Mouse (Mus musculus): ENCODE data around the gene Mical3.

The Mical3 gene

DNA sequence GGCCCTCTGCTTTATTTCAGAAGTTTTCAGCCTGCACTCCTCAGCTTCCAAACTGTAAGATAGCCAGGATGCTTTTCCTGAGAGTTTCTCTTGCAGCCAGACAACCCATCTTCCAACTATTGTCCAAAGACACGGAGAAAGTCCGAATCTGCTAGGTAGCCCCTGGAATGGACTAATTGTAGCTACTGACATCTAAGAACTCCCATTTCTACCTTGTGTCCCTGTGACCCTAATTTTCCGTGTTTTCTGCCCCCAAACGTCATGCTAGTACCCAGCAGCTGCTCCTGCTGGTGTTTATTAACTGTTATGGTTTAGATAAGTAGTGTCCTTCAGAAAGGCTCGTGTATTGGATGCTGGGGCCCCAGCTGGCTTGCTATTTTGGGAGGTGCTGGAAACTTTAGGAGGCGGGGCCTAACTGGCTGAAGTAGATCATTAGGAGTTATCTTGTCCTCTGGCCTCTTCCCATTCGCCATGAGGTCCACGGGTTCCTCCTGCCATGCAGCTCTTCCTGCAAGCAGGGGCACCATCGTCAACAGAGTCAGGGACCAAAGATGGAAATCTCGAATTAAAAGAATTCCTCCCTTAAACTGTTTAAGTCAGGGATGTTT, 19.2 kb downstream of the Mical3 start:
- no peak for DNase-seq (ENCODE audit: low read depth in 2 of 2, low spot score in 2 of 2)

DNA sequence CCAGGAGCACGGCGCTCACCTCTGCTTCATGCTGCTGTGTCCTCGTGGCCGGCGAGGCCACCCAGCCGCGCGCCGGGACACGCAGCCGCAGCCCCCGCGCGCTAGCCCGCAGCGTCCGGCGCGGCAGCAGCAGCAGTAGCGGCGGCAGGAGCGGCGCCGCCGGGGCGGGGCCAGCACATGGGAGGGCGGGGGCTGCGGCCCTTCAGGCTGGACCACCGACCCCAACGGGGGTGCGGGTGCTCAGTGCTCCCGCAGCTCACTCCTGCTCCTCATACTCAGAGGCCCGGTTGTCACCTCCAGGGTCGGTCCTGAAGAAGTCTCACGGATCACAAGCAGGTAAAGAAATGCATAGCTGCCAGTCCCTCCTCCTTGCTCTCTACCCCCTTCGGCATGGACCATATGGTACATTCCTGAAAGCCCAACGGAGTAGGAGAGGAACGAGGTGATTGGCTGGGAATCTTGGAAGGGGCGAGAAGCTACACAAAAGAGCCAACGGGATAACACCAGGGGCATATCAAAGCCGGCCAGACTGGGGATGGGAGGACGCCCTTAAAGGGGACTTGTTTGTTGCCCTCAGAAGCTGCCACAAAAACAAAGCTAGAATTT, 20.7 kb downstream of the Mical3 start:
- peak; percentile 71 to 75 for DNase-seq (ENCODE audit: low read depth in 2 of 2, low spot score in 2 of 2)

DNA sequence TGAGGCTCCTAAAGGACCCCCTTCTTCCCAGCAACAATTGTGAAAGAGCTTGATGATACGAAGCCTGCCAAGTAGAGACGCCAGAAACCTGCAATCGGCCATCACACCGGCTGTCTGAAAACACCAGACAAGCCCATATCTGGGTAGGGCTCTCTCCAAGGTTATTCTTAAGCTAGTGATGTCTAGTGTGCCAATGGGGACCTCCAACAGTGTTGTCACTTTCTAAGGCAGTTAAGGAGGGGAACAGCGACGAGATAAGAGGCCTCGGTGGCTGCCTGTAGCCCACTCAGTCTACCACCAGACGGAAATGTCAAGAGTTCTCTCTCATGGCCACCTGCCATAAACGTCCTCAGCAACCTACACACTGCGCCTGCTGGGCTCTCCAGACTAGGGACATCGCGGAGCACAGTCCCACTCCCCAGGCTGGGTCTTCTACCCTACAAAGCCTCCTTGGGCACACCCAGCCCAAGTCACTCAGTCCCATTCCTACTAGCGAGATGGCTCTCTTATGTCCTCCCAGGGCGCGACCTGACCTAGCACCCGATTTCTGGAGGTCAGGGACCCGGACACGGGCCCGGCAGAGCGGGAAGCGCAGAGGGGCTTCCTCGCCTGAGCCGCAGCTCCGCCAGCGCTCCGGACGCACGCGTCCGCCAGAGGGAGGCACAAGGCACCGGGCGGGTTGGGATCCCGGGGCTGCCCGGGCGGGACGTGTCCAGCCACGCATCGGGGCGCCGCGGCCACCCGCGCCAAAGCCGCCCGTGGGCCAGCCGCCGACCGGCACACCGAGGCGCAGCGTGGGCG, 21.4 kb downstream of the Mical3 start:
- peak; percentile 12 to 15 for DNase-seq (ENCODE audit: low read depth in 2 of 2, low spot score in 2 of 2)

DNA sequence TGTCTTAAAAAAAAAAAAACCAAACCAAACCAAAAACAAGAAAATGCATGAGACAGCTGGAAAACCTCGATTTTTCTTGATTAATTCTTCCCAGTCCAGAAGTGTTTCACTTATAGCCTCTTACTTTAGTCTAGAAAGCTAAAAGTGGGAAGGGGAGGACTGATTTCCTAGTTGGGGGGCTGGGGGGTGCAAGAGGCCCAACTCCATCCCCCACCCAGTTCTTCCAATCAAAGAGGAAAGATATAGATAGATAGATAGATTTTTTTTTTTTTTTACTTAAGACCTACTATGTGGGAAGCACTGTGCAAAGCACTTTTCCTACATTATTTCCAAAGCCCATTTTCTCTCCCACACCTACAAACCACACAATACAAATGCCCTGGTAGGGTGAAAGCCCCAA, 22.7 kb downstream of the Mical3 start:
- no peak for DNase-seq (ENCODE audit: low read depth in 2 of 2, low spot score in 2 of 2)

DNA sequence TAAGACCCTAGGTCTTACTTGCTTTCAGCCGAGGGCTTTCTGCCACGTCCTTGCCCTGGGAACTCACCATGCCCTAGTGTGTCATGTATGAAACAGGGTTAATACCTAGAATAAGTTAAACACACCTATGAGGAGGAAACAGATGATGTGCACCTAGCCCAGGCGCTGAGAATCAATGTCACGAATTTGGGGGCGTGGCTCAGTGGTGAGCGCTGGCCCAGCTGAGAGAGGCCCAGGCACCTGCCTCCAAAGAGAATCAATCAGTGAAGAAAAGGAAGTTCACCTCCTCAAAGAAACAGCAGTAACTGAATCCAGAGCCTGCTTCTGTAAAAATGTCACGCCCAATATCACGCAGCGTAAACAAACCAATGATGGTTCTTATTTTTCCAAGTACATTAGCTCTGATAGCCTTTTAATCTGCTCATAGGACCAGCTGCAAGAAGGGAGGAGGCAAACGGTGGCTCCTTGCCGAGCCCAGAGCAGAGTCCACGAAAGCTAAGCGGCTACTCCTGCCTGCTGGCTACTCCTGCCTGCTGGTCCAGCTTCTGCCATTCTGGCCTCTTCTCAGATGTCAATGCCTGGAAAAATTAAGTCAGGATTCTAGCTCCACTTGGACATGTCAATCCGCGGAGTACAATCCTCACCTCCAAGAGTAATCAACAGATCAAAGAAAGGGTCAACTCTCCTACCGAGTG, 23.9 kb downstream of the Mical3 start:
- DNase-seq (ENCODE audit: low read depth in 2 of 2, low spot score in 2 of 2), result no peak

DNA sequence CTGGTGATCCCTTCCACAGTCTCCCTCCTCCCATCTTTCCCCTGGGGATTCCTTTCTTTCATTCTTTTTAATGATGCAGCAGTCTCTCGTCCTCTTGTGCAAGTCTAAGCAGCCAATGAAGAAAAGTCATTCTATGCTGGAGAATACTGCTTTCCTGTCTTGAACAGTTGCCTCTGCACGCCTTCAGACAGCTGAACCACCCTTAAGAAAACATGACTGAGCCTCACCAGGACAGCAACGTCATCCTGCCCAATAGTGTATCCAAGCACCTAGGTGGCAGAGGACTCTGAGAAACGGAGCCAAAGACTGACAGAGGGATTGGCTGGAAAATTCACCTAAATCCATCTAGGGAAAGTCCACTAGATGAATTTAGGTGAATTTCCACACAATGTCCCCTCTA, 25.1 kb downstream of the Mical3 start:
- DNase-seq (ENCODE audit: low read depth in 2 of 2, low spot score in 2 of 2), result no peak

DNA sequence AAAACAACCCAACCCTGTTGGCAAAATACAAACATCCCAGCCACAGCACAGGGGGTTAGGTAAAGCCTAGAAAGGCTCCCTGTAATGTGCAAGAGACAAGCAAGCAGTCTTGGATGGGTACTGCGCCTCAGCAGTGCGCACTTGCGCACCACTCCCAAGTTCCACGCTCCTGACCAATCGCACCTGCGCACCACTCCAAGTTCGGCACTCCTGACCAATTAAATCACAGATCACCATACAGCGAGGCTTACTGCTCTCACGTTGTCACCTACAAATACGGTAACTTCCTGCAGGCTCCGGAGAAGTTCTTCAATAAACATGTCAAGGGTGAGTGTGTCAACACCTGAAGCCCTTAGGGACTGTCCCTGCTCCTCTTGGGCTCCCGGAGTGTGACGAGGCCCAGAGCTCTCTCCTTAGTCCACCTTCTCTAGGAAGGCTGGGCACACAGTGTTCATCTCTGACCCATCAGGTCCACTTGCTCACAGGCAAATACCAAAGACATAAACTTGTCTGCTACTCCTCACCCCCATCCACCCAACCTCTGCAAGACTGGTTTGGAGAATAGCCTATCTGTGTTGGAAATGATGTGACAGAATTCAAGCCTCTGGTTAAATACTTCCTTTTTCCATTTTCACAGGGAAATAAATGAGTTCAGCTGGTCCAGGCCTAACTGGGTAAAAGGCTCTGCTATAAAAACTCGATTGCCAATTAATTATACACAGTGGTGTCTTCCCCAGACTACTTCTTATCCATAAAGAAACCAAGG, 27.2 kb downstream of the Mical3 start:
- DNase-seq (ENCODE audit: low read depth in 2 of 2, low spot score in 2 of 2), result no peak

DNA sequence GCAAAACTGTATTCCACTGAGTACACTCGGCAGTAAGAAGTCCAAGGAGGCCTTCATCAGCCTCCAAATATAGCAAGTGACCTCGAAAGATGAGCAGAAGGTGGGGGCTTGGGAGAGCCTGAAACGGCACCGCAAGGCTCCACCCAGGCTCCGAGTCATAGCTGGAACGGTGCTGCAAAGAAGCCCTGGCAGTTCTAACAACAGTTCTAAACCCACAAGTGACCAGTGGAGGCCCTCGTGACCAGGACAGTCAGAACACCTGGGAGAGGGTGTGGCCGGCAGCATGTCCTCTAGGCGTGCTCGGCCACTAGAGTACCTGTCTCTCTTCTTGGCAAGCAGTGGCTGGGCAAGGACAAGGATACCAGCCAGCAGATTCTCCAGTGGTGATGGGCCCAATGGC, 27.9 kb downstream of the Mical3 start:
- DNase-seq (ENCODE audit: low read depth in 2 of 2, low spot score in 2 of 2), result no peak

DNA sequence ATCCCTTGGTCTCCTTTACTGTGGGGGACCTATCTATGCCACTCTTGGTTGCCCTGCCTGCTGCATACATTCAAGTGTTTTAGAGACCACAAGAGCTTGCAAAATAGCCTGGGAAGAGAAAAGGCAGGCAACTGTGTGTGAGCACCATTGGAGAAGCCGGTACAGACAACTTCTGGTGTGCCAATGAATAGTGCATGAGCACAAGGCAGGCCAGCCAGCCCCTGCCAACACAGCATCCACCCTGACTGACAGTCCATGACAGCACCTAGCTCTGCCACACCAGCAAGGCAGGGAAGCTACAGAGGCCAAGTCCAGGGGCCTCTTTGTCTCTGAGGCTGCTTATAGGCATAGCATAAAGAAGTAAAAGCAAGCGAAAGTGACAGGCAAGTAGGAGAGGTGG, 28.7 kb downstream of the Mical3 start:
- DNase-seq (ENCODE audit: low read depth in 2 of 2, low spot score in 2 of 2), result no peak

DNA sequence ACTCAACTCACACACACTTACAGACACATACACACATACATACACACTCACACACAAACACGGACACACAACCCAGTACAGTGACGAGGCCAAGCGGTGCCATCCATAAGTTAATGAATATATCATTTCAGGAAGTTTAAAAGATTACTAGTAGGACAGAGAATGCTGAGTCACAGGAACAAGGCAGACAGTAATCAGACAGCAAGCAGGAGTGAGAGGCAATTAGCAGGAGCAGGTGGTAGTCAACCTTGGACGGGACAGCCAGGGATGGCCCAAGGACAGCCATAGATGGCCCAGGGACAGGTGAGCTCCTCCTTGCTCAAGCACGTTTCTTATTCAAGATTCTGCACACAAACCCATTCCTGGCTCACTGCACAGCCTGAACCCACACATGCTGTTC, 29.6 kb downstream of the Mical3 start:
- DNase-seq (ENCODE audit: low read depth in 2 of 2, low spot score in 2 of 2), result no peak

DNA sequence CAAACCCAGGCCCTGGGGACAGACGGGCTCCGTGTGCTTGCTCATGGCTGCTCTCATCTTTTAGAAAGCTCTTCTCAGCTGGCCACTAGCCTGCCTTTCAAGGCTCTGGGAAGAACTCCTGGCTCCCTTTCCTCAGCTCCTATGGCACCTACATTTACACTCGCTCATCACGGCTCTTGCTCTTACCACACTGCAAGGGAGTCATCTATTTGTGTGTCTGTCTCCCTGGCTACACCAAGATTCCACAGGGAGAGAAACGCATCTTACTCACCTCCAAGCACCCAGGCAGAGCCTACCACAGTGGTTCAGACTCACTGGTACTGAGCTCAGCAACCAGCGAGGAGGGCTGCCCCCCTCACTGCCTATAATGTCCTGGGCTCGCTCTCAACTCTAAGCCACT, 31.0 kb downstream of the Mical3 start:
- DNase-seq (ENCODE audit: low read depth in 2 of 2, low spot score in 2 of 2), result no peak

DNA sequence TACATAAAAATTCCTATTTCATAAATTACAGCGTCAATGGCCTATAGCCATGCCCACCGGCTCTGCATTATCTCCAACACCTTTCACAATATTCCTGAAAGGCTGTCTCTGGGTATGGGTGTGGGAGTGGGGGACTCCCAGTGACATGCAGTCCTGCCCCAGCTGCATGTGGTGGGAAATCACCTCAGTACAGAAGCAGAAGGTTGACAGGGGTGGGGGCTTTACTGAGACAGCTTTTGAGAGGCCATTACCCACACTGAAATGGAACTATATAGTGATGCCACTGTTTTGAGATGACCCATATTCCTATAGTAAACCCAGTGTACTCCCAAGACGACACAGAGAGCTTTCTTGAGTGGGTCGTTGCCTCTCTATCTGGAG, 31.6 kb downstream of the Mical3 start:
- DNase-seq (ENCODE audit: low read depth in 2 of 2, low spot score in 2 of 2), result no peak

DNA sequence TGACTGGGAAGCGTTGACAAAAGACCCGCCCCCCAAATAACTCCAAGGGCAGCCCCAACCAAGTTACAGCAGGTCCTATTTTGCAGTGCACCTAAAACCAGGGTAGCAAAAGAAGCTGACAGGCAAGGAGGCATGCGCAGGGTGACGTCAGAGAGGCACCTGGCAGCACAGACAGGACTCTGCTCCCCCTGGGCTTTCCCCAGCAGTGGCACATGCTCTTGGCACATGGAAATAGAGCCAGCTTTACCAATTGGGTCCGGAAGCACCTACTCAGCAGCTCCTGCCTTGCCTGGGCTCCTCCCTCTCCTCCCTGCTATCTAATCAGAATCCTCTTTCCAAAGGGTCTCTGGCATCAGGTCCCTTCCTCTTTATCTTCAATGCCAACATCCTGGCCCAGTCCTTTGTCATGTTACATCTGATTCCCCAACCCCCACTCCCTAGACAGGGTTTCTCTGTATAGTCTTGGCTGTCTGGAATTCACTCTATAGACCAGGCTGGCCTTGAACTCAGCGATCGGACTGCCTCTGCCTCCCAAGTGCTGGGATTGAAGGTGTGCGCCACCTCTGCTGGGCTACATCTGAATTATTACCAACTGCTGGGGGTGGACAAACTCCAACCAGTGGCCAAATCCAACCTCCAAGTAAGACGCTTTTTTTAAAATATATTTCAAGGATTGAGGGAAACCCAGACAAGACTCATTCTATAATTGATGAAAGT, 32.1 kb downstream of the Mical3 start:
- DNase-seq (ENCODE audit: low read depth in 2 of 2, low spot score in 2 of 2), result no peak

DNA sequence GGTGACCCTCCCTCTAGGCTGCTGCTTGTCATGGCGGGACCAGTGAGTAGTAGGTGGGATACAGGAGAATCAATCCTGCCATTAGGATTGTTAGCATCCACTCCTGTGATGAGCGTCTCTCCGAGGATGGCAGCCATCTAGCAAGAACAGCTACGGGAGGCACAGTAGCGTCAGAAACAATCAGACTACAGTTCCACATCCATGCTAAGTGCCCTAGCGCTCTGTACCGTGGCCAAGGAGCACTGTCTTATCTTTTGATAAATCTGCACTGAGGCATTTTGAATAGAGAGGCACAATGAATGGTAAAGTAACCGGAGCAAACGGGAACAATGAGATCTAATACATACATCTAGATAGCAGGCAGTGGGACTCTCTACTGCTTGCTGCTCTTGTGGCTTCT, 32.7 kb downstream of the Mical3 start:
- no peak for DNase-seq (ENCODE audit: low read depth in 2 of 2, low spot score in 2 of 2)

DNA sequence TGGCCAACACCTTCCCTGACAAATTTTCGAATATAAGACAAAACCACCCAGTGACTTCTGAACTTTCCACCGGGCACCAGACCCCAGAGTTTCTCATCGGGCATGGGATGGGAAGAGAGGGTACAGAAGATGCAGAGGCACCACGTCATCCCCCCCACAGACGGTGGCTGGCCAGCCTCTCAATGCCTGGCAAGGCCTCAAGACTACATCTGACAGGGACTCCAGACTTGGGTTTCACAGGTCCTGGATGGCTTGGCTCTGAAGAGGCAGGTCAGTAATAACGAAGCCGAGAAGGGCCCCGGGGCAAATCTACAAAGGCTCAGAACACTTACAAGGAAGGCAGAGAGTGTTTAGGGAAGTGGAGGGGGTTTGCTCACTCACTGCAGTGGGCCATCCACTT, 33.9 kb downstream of the Mical3 start:
- DNase-seq (ENCODE audit: low read depth in 2 of 2, low spot score in 2 of 2), result no peak

DNA sequence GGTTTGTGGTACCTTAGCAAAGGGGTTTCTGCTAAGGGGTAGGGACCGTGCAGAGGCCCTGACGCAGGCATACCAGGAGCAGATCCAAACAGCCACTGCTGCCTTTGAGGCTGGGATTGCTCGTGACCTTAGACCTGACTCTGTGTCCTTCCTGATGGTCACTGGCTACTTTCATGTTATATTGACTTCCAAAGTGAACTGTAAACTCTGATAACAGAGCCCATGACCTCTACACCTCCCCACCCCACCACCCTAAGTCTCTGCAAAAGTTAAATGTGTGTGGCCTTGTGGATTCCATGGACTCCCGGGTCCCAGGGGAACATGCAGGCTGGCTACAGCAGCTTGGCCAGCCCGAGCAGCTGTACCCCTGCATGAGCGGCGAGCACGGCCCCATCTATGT, 34.4 kb downstream of the Mical3 start:
- no peak for DNase-seq (ENCODE audit: low read depth in 2 of 2, low spot score in 2 of 2)

DNA sequence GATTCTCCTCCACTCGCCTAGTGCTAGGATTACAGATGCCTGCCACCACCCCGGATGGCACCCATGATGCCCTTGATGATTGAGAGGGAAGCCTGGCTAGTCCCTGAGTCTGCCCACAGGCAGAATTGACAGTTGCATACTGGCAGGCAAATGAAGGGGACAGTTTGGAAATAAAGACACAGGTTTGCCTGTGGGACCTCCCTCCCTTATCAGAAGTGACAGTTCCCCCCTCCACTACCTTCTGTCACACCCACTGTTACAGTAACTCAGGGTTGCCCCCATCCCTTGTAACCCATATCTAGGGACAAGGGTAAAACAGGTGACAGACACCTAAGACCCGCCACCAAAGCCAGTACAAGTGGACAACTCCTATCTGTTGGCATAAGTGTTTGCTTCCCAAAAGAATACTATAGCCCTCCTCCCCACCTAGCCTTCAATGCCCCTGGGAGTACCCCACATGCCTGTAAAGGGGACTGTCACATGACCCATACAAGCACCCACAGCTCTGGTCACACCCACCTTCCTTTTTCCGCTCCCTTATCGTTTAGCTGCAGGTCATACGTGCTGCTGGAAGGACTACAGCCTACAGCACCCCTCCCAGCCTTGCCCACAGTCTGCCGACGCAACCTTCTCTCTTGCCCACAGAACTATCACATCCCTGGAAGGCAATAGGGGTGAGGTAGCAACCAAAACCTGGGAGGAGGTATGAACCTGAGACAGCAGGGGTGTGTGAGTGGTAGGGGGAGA, 37.0 kb downstream of the Mical3 start:
- no peak for DNase-seq (ENCODE audit: low read depth in 2 of 2, low spot score in 2 of 2)

DNA sequence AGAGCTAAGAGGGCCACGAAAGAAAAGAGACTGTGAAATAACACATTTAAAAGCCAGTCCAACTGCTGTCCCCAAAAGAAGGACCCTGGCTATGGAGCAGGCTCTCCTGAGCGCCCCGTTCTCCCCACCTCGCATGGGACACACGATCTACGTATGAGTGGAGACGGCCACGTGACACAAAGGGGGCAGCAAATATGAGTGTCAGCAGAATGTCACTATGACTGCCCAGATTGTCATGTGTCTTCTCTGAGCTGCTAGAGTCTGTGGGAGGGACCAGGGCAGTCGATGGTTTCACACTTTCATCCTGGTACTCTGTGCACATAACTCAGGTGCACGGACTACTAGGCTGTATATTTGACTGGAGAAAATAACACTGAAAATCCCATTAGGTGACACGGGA, 40.0 kb downstream of the Mical3 start:
- DNase-seq (ENCODE audit: low read depth in 2 of 2, low spot score in 2 of 2), result no peak

DNA sequence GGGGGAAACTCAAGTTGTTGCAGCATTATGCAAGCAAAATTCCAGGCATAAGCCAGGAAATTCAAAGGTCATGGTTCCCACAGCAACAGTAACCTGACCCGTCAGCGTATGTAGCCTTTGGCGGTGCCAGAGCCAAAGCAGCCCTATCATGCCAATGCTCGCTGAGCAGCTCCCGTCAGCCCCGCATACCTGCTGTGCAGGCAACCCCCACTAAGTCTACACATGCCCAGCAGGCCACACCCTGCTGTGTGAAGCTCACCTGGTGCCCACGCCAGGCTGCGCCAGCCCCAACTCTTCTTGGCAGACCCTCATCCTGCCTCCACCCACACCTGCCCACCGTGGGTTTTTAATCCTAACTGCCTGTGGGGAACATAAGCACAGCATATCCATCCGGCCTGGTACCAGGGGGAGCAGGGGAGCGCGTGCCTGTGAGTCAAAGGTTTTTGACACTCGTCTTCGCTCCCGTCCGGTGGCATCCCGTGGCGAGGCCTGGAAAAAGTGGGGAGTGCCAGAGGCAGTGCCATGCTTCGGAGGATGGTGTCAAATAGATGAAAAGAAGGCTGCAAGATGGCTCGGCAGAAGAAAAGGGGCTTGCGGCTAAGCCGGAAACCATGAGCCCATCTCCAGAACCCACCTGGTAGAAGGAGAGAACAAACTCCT, 43.1 kb downstream of the Mical3 start:
- DNase-seq (ENCODE audit: low read depth in 2 of 2, low spot score in 2 of 2), result no peak
